Mouse (Mus musculus): ENCODE measurements at regions not wholly inside any gene's neighbourhood (a gene's known extent, or its start where the extent isn't known, plus 50 kb on each side); places are given as distances from the start of the nearest gene placed in this dataset.
A peak's percentile ranks its signal among the peaks of the same experiment; 100 is the strongest.

GRCm38 (mm10) chr1:88575917-88576669 is 66.2 kb upstream of the Glrp1 start:
- no peak for DNase-seq (ENCODE audit: low read depth)

- no peak for DNase-seq (ENCODE audit: low read depth)
Measured at GRCm38 (mm10) chr1:88575291-88575690, 65.4 kb upstream of the Glrp1 start.

- no peak for DNase-seq (ENCODE audit: low read depth)
Measured at GRCm38 (mm10) chr1:88572161-88572560, 62.3 kb upstream of the Glrp1 start.

- no peak for DNase-seq (ENCODE audit: low read depth)
Measured at GRCm38 (mm10) chr1:88568447-88569053, 58.7 kb upstream of the Glrp1 start.

- no peak for DNase-seq (ENCODE audit: low read depth)
Measured at GRCm38 (mm10) chr1:88567198-88567597, 57.3 kb upstream of the Glrp1 start.

GRCm38 (mm10) chr1:88566426-88566825 is 56.6 kb upstream of the Glrp1 start:
- DNase-seq (ENCODE audit: low read depth): no peak

GRCm38 (mm10) chr1:88564825-88565224 is 55.0 kb upstream of the Glrp1 start:
- DNase-seq (ENCODE audit: low read depth): no peak

GRCm38 (mm10) chr1:88562361-88562760 is 52.5 kb upstream of the Glrp1 start:
- peak; percentile 83 for DNase-seq (ENCODE audit: low read depth)

- peak; percentile 71 for DNase-seq (ENCODE audit: low read depth)
Measured at GRCm38 (mm10) chr1:88560771-88561170, 50.9 kb upstream of the Glrp1 start.

Data from NIH3T3 (cell line).